Mouse (Mus musculus): ENCODE results near the gene Met.

DNA sequence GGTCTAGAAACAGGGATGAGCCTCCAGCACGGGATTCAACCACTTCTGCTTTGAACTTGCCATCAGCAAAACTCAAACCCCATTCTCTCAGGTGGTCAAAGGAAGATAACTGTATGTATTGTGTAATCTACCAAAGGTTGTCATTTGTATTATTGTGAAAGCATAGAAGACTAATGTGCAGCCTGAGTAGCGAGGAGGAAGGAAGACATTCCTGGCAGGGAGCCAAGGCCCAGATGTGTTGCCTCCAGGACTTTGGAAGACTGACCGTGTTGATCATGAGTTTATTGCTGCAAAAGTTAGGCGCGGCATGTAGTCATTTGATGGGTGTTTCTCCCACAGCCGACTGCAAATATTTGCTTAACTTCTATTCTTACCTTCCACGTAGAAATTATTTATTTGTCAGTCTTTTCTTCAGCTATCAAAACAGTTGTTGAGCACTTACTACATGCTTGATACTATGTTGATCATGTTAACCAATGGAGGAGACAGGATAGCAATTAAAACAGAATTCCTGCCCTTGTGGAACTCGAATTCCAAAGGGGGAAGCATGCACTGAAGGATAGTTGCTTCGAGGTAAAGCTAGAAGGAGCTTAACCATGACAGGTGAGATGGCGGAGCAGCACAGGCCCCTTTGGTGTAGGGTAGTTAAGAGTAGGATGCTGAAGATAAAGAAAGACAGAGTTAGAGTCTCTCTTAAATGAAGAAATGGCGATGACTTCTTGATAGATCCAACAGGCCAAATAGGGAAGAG lies 132.3 kb downstream of the Met start:
- no peak for TF ChIP-seq CTCF (IDR thresholded peaks at IDR 0.05)
- no peak for TF ChIP-seq EP300 (IDR thresholded peaks at IDR 0.05)

Data from lung, postnatal 0 days (tissue).